Mouse (Mus musculus) frontal cortex, adult (tissue): Measurements from ENCODE around the gene Tspear.
"Not testable (repeated sequence)": the region's sequence is repeated elsewhere in the genome, so short reads cannot be mapped to it uniquely, and the experiment has no call there.

Experiments used
- ATAC-seq: cut with Nextera tagmentation; 2 replicates; pipeline ENCODE4 v1.9.2; 2017; ENCODE audit warnings: mild to moderate bottlenecking, moderate library complexity, mixed read lengths; ENCODE audit not compliant: low TSS enrichment

The Tspear gene

GRCm38 (mm10) chr10:77685895-77686664 is at the start of gene Tspear:
Gene Tspear (plus strand): TSS chr10:77686569.
- ATAC-seq, result no peak

GRCm38 (mm10) chr10:77638956-77639355 is 47.4 kb upstream of the Tspear start:
- no peak for ATAC-seq

- no peak for ATAC-seq
Measured at GRCm38 (mm10) chr10:77643160-77643559, 43.2 kb upstream of the Tspear start.

GRCm38 (mm10) chr10:77645571-77645970 is 40.8 kb upstream of the Tspear start:
- no peak for ATAC-seq

- ATAC-seq, result no peak
Measured at GRCm38 (mm10) chr10:77647461-77647860, 38.9 kb upstream of the Tspear start.

GRCm38 (mm10) chr10:77647901-77648300 is 38.5 kb upstream of the Tspear start:
- ATAC-seq, result no peak

- no peak for ATAC-seq
Measured at GRCm38 (mm10) chr10:77652046-77652445, 34.3 kb upstream of the Tspear start.

GRCm38 (mm10) chr10:77658286-77658994 is 27.9 kb upstream of the Tspear start:
- ATAC-seq, result no peak

- ATAC-seq, result no peak
Measured at GRCm38 (mm10) chr10:77663949-77664665, 22.3 kb upstream of the Tspear start.

- ATAC-seq, result no peak
Measured at GRCm38 (mm10) chr10:77666342-77666741, 20.0 kb upstream of the Tspear start.

GRCm38 (mm10) chr10:77667402-77667801 is 19.0 kb upstream of the Tspear start:
- peak; percentile 88 for ATAC-seq

GRCm38 (mm10) chr10:77670710-77671109 is 15.7 kb upstream of the Tspear start:
- no peak for ATAC-seq

- ATAC-seq, result no peak
Measured at GRCm38 (mm10) chr10:77671519-77671918, 14.8 kb upstream of the Tspear start.

GRCm38 (mm10) chr10:77673765-77674164 is 12.6 kb upstream of the Tspear start:
- no peak for ATAC-seq

GRCm38 (mm10) chr10:77677562-77677961 is 8.8 kb upstream of the Tspear start:
- ATAC-seq, result no peak

GRCm38 (mm10) chr10:77682994-77683393 is 3.4 kb upstream of the Tspear start:
- peak; percentile 94 for ATAC-seq

- no peak for ATAC-seq
Measured at GRCm38 (mm10) chr10:77684181-77684580, 2.2 kb upstream of the Tspear start.

GRCm38 (mm10) chr10:77687021-77687420 is 652 bp downstream of the Tspear start:
- no peak for ATAC-seq

GRCm38 (mm10) chr10:77690356-77690807 is 4.0 kb downstream of the Tspear start, which contains the start of gene Gm19402:
Gene Gm19402 (minus strand): TSS chr10:77690757.
- not testable (repeated sequence) for ATAC-seq

- ATAC-seq, result no peak
Measured at GRCm38 (mm10) chr10:77697133-77697532, 10.8 kb downstream of the Tspear start, which contains the start of gene Gm9508. Gene Gm9508 (minus strand): TSS chr10:77697233.

- no peak for ATAC-seq
Measured at GRCm38 (mm10) chr10:77706326-77706725, 20.0 kb downstream of the Tspear start, which contains the start of gene Gm10272. Gene Gm10272 (plus strand): TSS chr10:77706626.

GRCm38 (mm10) chr10:77709831-77710230 is 23.5 kb downstream of the Tspear start:
- ATAC-seq, result no peak
